Mouse (Mus musculus) embryonic facial prominence, embryonic 10.5 days (tissue): Measurements from ENCODE around the gene Rasl10b. TPM values are rescaled to one million over a fixed set of nuclear protein-coding genes. Genes with fewer than 3 reads are reported as not detected.

Experiments
- DNase-seq: peaks from one replicate; pipeline ENCODE4 v3.0.0-alpha.2; 2017; ENCODE audit warnings: low spot score
- H3K27ac ChIP-seq: fragments of 300-500 bp; sonication (generic); replicated peaks from 2 replicates; pipeline ENCODE4 v1.5.1; 2016; ENCODE audit warnings: mild to moderate bottlenecking
- H3K27me3 ChIP-seq: fragments of 300-500 bp; sonication (generic); replicated peaks from 2 replicates; pipeline ENCODE4 v1.6.1; 2016; ENCODE audit warnings: low read depth, mild to moderate bottlenecking; ENCODE audit not compliant: poor library complexity, severe bottlenecking
- H3K36me3 ChIP-seq: fragments of 300-500 bp; sonication (generic); replicated peaks from 2 replicates; pipeline ENCODE4 v1.6.1; 2016; ENCODE audit warnings: mild to moderate bottlenecking, moderate library complexity
- H3K4me1 ChIP-seq: fragments of 300-500 bp; sonication (generic); 2 replicates; pipeline ENCODE4 v1.6.1; 2016
- H3K4me3 ChIP-seq: fragments of 300-500 bp; sonication (generic); 2 replicates; pipeline ENCODE4 v1.5.1; 2016; ENCODE audit warnings: mild to moderate bottlenecking, moderate library complexity
- H3K9me3 ChIP-seq: fragments of 300-500 bp; sonication (generic); 2 replicates; pipeline ENCODE4 v1.6.1; 2016; ENCODE audit warnings: mild to moderate bottlenecking
- WGBS: fragments of 180-500 bp; shearing (Covaris S2); methylation state at CpG from one replicate; pipeline ENCODE4 v1.1.7; 2016; 5-methylcytosine and 5-hydroxymethylcytosine counted together
- polyA plus RNA-seq: library from polyadenylated mRNA; unstranded; fragments of >200 nt; fragmentation: Nextera tagmentation; extraction: Ambion mirVana; gene quantifications from 2 replicates; pipeline ENCODE4 v1.2.1, GENCODE M21; 2016

The Rasl10b gene
- polyA plus RNA-seq, 1 experiment from 2014 or later = 3.1 TPM

DNA sequence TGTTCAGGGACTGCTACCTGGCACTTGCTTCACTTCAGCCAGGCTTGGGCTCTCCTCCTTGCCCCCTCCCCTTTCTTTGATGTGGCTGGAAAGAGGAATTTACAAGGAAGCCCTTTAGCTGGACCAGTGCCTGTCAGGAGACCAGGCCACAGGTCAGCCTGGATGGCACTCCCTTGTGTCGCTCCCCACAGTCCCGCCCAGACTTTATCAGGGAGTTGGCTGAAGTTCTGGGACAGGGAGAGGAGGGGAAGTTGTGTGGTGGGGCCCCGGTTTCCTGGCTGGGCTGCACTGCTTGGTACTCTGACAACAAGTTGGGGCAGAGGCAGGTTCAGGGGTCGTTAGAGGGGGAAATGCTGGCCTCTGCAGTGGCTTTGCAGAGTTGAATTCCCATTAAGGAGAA lies 45.6 kb downstream of the Rasl10b start:
- Histone ChIP-seq H3K27me3 (0 out of 2 replicates have a peak, but pooled peaks cover 7% of the 10 kb centered on the region), H3K4me3 (no peak overlapping the region), H3K4me1 (peaks cover 48% of the 10 kb centered on the region), H3K36me3 (no peaks in the 10 kb centered on the region), H3K27ac (peak overlapping the region; percentile 19; the same call in 1 of the 2 replicates), H3K9me3 (no peaks in the 10 kb centered on the region)
- DNase-seq = no peak
- WGBS = 14% methylated on average over 4 of the region's 4 CpGs

DNA sequence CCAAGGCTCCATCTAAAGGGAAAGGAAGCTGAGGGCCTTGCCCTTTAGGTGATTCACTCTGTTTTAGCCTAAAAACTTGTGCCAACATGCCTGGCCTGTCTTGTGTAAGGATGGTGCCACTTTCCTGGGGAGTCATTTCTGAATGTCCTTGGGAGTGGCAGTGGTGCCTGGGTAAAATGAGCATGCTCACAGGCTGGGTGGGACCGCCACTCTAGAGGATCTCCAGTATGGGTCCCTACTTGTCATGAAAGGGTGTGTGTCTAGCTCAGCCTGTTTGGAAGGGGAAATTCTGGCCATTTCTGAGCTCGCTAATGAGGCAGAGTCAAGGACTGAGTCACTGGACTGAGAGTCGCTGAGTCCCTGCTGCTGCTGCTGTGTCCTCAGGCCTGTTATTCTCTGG lies 46.7 kb downstream of the Rasl10b start:
- peaks cover 41% of the 10 kb centered on the region for H3K4me1 ChIP-seq
- no peaks in the 10 kb centered on the region for H3K9me3 ChIP-seq
- H3K4me3 ChIP-seq = no peak overlapping the region
- H3K27me3 ChIP-seq = peaks cover 18% of the 10 kb centered on the region
- H3K27ac ChIP-seq = no peak overlapping the region
- DNase-seq = no peak
- WGBS = 69% methylated on average over 3 of the region's 3 CpGs
- H3K36me3 ChIP-seq = no peaks in the 10 kb centered on the region

DNA sequence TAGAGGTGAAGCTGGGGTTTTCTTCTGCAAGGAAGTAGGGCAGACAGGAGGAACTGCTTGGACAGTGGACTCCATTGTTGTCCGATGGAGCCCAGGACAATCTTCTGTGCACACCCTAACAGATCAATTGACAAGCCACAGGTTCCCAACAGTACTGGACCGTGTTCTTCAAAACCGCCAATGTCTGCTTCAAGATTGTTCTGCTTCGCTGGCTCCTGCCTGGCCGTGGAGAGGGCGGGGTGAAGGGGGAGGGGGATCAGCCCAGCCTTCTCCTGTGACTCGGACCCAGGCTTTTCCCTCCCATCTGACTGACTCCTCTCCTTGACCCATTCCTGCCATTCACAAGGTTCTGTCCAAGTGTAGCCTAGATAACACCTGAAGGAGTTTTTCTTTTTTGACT lies 48.3 kb downstream of the Rasl10b start:
- no peak for DNase-seq
- peaks cover 48% of the 10 kb centered on the region for H3K4me1 ChIP-seq
- H3K27me3 ChIP-seq = peaks cover 31% of the 10 kb centered on the region
- WGBS = 32% methylated on average over 7 of the region's 7 CpGs
- H3K27ac ChIP-seq = no peak overlapping the region
- no peaks in the 10 kb centered on the region for H3K36me3 ChIP-seq
- H3K9me3 ChIP-seq = no peaks in the 10 kb centered on the region
- H3K4me3 ChIP-seq = no peak overlapping the region

DNA sequence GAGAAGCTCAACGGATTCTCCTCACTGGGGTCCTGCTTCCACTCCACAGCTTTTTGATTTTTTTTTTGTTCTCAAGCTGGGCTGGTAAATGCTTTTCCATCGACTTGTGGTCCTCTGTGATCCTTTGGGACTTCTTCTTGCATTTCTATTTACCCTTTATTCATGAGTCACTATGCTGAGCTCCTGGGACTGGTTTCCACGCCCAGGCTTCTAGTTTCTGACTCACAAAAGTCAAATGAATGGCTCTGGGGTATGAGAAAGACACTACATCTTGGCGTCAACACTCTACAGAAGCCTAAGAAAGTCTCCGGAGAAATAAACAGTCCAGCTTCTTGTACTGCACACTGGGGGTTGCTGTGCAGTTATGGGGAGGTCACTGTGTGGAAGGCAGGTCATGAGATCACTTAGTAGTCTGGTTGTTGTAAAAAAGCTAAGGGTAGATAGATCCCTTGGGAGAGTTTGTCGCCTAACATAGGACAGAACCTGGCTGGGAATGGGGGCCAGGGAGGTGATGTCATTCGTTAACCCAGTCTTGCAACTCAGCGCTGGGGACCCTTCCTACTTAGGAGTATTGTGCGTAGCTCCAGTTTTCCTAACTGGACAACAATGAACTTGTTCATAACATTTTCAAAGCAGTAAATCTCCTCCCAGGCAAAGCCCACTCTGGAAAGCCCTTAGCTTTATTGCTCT lies 49.1 kb downstream of the Rasl10b start:
- Histone ChIP-seq H3K4me3 (no peak overlapping the region), H3K36me3 (no peaks in the 10 kb centered on the region), H3K27ac (no peak overlapping the region), H3K27me3 (peaks cover 39% of the 10 kb centered on the region), H3K9me3 (no peaks in the 10 kb centered on the region), H3K4me1 (peaks cover 56% of the 10 kb centered on the region)
- WGBS = 66% methylated on average over 9 of the region's 9 CpGs
- DNase-seq = no peak

DNA sequence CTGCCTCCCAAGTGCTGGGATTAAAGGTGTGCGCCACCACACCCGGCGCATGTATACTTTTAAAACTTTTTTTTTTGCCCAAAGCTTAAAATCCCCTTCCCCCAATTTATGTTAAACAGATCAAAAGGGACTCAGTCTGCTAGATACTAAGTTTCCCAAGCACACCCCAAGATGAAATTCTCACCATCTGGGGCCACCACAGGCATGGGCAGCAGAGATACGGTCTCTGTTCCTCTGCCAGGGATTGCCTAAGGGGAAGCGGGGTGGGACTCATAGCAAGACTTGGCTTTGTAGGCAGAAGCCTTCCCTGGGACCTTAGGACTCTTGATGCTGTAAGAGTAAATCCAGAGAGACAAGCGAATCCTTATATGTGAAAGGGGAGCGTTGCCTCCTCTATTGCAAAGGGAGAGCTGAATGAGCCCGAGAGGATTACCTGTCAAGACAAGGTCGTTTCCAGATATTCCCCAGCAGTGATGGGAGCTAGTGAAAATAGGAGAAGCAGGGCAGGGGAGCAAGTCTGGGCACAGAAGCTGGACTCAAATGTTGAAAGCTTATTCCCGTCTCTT lies 52.6 kb downstream of the Rasl10b start:
- peak overlapping the region; percentile 72; the same call in 1 of the 2 replicates for H3K4me3 ChIP-seq
- peaks cover 68% of the 10 kb centered on the region for H3K27me3 ChIP-seq
- H3K4me1 ChIP-seq = peaks cover 39% of the 10 kb centered on the region
- WGBS = 65% methylated on average over 10 of the region's 10 CpGs
- H3K9me3 ChIP-seq = no peaks in the 10 kb centered on the region
- no peaks in the 10 kb centered on the region for H3K36me3 ChIP-seq
- H3K27ac ChIP-seq = no peak overlapping the region
- DNase-seq = no peak

DNA sequence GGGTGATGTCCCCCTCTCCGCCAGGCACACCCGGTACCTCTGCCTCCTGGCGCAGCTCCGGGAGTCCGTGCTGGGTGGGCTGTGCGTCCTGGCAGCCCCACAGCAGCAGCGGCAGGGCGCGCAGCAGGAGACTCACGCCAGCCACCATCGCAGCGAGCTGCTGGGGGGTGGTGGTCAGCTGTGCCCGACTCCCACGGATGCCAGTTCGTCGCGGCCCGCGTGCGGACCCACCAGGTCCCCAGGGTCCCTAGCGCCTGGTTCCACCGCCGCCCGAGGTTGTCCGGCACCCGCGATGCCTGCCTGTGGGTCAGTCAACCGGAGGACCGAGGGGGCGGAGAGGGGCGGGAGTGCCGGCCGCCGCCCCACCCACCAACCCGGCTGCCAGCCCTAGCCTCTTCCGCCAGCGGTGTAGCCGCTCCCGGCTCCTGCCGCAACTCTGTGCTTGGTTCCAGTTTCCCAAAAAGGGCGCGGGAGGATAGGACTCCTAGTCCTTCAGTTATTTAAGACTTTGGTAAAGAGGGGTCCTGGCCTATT lies 53.8 kb downstream of the Rasl10b start, which contains the start of gene Mmp28:
TSS of gene Mmp28 (minus strand) at position 361 of the 534 bp plus-strand sequence.
- peak; percentile 68 for DNase-seq
- peaks cover 30% of the 10 kb centered on the region for H3K4me1 ChIP-seq
- H3K4me3 ChIP-seq = peak within 1 kb of the TSS; percentile 72
- no peaks in the 10 kb centered on the region for H3K36me3 ChIP-seq
- under 1% methylated on average over 42 of the region's 42 CpGs for WGBS
- H3K9me3 ChIP-seq = no peaks in the 10 kb centered on the region
- peaks cover 78% of the 10 kb centered on the region for H3K27me3 ChIP-seq
- peak within 1 kb of the TSS; percentile 70 for H3K27ac ChIP-seq

DNA sequence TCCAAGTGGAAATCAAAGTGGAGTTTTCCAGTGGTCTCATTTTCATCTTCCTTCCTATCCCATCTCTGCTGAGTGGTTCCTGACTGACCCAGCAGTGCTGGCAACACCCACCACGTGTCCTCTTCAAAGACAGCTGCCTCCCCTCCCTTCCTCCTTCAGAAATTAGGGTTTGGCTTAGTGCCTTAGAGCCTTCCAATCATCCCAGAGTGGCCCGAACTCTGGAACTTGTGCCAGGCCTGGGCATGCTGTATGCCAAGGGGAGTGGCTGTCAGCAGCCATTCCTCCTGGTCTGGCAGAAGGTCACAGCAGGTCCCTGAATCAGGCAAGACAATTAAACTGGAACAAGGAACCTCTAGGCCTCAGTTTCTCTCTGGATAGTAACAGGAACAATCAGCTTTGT lies 57.0 kb downstream of the Rasl10b start:
- H3K27ac ChIP-seq = no peak overlapping the region
- H3K36me3 ChIP-seq = no peaks in the 10 kb centered on the region
- no peak for DNase-seq
- H3K4me3 ChIP-seq = no peak overlapping the region
- peaks cover 75% of the 10 kb centered on the region for H3K27me3 ChIP-seq
- peaks cover 23% of the 10 kb centered on the region for H3K4me1 ChIP-seq
- no peaks in the 10 kb centered on the region for H3K9me3 ChIP-seq
- 40% methylated on average over 2 of the region's 2 CpGs for WGBS

DNA sequence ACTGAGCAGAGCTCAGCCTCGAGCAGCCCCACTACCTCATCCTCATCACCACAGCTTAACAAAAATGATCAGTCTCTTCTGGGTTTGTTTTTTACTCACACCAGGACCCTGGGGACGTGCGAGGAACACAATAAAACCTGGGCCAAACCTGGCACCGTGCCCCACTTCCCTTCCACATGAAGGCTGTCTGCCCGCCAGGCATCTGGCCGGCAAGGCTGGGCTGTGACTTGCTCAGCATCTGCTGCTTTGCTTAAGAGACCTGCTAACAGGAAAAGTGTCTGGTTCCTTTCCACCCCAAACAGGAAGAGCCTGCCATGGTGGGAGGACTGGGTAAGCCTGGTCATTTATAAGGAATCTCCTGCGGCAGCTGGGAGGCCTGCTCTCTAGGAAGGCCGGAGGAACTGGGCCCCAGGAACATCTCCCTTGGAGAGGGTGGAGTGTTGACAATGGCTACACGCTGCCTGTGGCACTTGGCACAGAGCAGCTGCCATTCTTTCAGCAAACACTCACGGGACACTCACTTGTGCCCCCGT lies 58.2 kb downstream of the Rasl10b start:
- Histone ChIP-seq H3K36me3 (no peaks in the 10 kb centered on the region), H3K27me3 (peaks cover 70% of the 10 kb centered on the region), H3K4me3 (no peak overlapping the region), H3K9me3 (no peaks in the 10 kb centered on the region), H3K4me1 (peaks cover 22% of the 10 kb centered on the region), H3K27ac (no peak overlapping the region)
- DNase-seq = no peak
- 71% methylated on average over 11 of the region's 11 CpGs for WGBS

DNA sequence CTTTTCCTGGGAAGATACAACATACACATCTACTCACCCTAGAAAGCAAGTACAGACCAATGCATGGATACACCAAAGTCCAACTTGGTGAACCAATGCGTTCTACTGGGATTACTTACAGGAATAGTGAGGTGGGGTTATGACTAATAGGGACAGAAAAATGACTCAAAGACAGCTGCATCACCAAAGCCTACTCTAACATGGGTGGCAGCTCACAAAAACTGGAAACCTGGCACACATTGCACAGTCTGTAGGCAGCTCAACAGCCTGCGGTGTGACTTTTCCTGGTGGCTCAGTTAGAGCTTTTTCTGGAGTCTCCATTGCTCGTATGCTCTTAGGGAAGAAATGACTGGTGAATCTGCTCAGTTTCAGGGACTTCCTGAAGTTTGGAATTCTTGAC lies 59.8 kb downstream of the Rasl10b start:
- Histone ChIP-seq H3K4me1 (peaks cover 11% of the 10 kb centered on the region), H3K4me3 (no peak overlapping the region), H3K27me3 (peaks cover 55% of the 10 kb centered on the region), H3K36me3 (no peaks in the 10 kb centered on the region), H3K27ac (no peak overlapping the region), H3K9me3 (no peaks in the 10 kb centered on the region)
- 91% methylated on average over 3 of the region's 3 CpGs for WGBS
- no peak for DNase-seq

Other genes with a start within 250 kb of the Rasl10b start
- not detected in 2 replicates for gene Slfn4, start 234.0 kb upstream of the Rasl10b start, polyA plus RNA-seq
- 0.45 and 0.65 TPM in 2 replicates for gene Slfn3, start 217.8 kb upstream of the Rasl10b start, polyA plus RNA-seq
- gene Slfn14, start 122.4 kb upstream of the Rasl10b start, polyA plus RNA-seq = 0.09 and 0.37 TPM in 2 replicates
- gene Ap2b1, start 110.1 kb upstream of the Rasl10b start, polyA plus RNA-seq = 64.9 and 71.3 TPM in 2 replicates
- gene Pex12, start 106.6 kb upstream of the Rasl10b start, polyA plus RNA-seq = 13.2 and 15.2 TPM in 2 replicates
- not detected in 2 replicates for gene Gas2l2, start 20.3 kb downstream of the Rasl10b start, polyA plus RNA-seq
- 0.68 TPM in 1 of 2 replicates, not detected in the other for gene 1700020L24Rik, start 28.5 kb downstream of the Rasl10b start, polyA plus RNA-seq
- gene Mmp28, start 53.9 kb downstream of the Rasl10b start, polyA plus RNA-seq = 1.3 and 1.5 TPM in 2 replicates
- 12.4 and 12.7 TPM in 2 replicates for gene Taf15, start 63.9 kb downstream of the Rasl10b start, polyA plus RNA-seq
- not detected in 2 replicates for gene Heatr9, start 113.0 kb downstream of the Rasl10b start, polyA plus RNA-seq
- gene Ccl5, start 121.4 kb downstream of the Rasl10b start, polyA plus RNA-seq = not detected in 2 replicates
- 1.2 and 1.7 TPM in 2 replicates for gene Ccl9, start 169.5 kb downstream of the Rasl10b start, polyA plus RNA-seq
- 1.2 and 2.7 TPM in 2 replicates for gene Ccl6, start 183.9 kb downstream of the Rasl10b start, polyA plus RNA-seq
- not detected in 2 replicates for gene Rpl9-ps1, start 236.5 kb downstream of the Rasl10b start, polyA plus RNA-seq
- 0.54 and 1.0 TPM in 2 replicates for gene Ccl3, start 240.2 kb downstream of the Rasl10b start, polyA plus RNA-seq